Mouse (Mus musculus) heart, adult 2 months (tissue): Measurements from ENCODE around the gene Tcf12. TPM values are rescaled to one million over a fixed set of nuclear protein-coding genes. Genes with fewer than 3 reads are reported as not detected.

ENCODE experiments used
- DNase-seq, 2 experiments: peaks; one replicate each; pipeline ENCODE4 v3.0.0; 2021
- H3K27ac ChIP-seq: fragments of 200-600 bp; 2 replicates; pipeline ENCODE4 v1.8.1; 2022
- H3K27me3 ChIP-seq: fragments of 200-500 bp; 2 replicates; pipeline ENCODE4 v1.6.1; 2012; ENCODE audit warnings: mild to moderate bottlenecking, low read length, inconsistent platforms, mixed read lengths; ENCODE audit not compliant: control insufficient read depth, insufficient read depth
- H3K36me3 ChIP-seq: fragments of 200-500 bp; 2 replicates; pipeline ENCODE4 v1.6.1; 2012; ENCODE audit warnings: low read length, inconsistent platforms; ENCODE audit not compliant: control insufficient read depth, insufficient read depth
- H3K4me1 ChIP-seq: fragments of 200-500 bp; 2 replicates; pipeline ENCODE4 v1.6.1; 2011; ENCODE audit warnings: low read length; ENCODE audit not compliant: control insufficient read depth, insufficient read depth
- H3K4me3 ChIP-seq: fragments of 200-600 bp; 2 replicates; pipeline ENCODE4 v1.8.1; 2022
- H3K79me2 ChIP-seq: fragments of 200-500 bp; replicated peaks from 2 replicates; pipeline ENCODE4 v1.6.1; 2012; ENCODE audit warnings: mild to moderate bottlenecking, inconsistent platforms, low read length, moderate library complexity, mixed read lengths; ENCODE audit not compliant: control insufficient read depth, insufficient read depth
- H3K9ac ChIP-seq: fragments of 200-500 bp; 2 replicates; pipeline ENCODE4 v1.6.1; 2012; ENCODE audit warnings: low read depth, mild to moderate bottlenecking, control low read depth, inconsistent platforms, low read length, mixed read lengths
- CTCF ChIP-seq: fragments of 200-600 bp; IDR thresholded peaks from 2 replicates; pipeline ENCODE4 v1.8.1; 2022; ENCODE audit warnings: antibody characterized with exemption, mild to moderate bottlenecking, moderate library complexity
- EP300 ChIP-seq: fragments of 200-500 bp; IDR thresholded peaks from 2 replicates; pipeline ENCODE4 v1.6.1; 2011; ENCODE audit warnings: low read depth, low read length, control low read depth; ENCODE audit not compliant: insufficient read depth
- POLR2A ChIP-seq: fragments of 200-500 bp; IDR thresholded peaks from 2 replicates; pipeline ENCODE4 v1.6.1; 2011; ENCODE audit warnings: mild to moderate bottlenecking, low read depth, low read length, control low read depth; ENCODE audit not compliant: insufficient read depth
- WGBS: fragments of 180-500 bp; shearing (Covaris S2); methylation state at CpG from one replicate; pipeline ENCODE4 v1.1.7; 2018; 5-methylcytosine and 5-hydroxymethylcytosine counted together
- intact Hi-C: fragments of 180-260 bp; cut with DNase I; formaldehyde crosslinking; loops from one replicate; pipeline ENCODE4 v1.15.1; 2025
- polyA plus RNA-seq: library from polyadenylated mRNA; depleted of rRNA; stranded (reverse); fragments of >200 nt; gene quantifications from 2 replicates; pipeline ENCODE4 v1.2.3, GENCODE M21; 2012
- total RNA-seq, 2 experiments: library from RNA; stranded (reverse); gene quantifications; 2 replicates each; pipeline ENCODE4 v1.2.3; 2021

Tcf12 gene
- total and polyA plus RNA-seq, 3 experiments, result 29.7 to 38.0 (median 33.9) TPM

GRCm38 (mm10) chr9:71830994-71831393, 280.7 kb downstream of the Tcf12 start:
- TF ChIP-seq CTCF, result no peak
- TF ChIP-seq POLR2A, result no peak
- no peak for TF ChIP-seq EP300
- no peak overlapping the region for H3K27ac ChIP-seq
- H3K36me3 ChIP-seq, result no peaks in the 10 kb centered on the region
- no peak for DNase-seq
- H3K79me2 ChIP-seq, result no peaks in the 10 kb centered on the region
- 85% methylated on average over 4 of the region's 4 CpGs for WGBS
- H3K4me1 ChIP-seq, result peaks cover 6% of the 10 kb centered on the region
- H3K27me3 ChIP-seq, result no peaks in the 10 kb centered on the region
- intact Hi-C loops, result loop anchor here (1.0 to 5.0 kb wide), 4 partner anchors 126 to 577 kb away; partner anchors contain the start of gene Tcf12
- H3K9ac ChIP-seq, result no peak overlapping the region
- no peak overlapping the region for H3K4me3 ChIP-seq

- 85% methylated on average over 5 of the region's 5 CpGs for WGBS
- Histone ChIP-seq H3K4me3 (no peak overlapping the region), H3K4me1 (peaks cover 7% of the 10 kb centered on the region), H3K36me3 (no peaks in the 10 kb centered on the region), H3K27me3 (no peaks in the 10 kb centered on the region), H3K79me2 (no peaks in the 10 kb centered on the region), H3K27ac (no peak overlapping the region), H3K9ac (no peak overlapping the region)
- intact Hi-C loops, result loop anchor here (5.0 kb wide), 2 partner anchors 127 to 282 kb away; partner anchors contain the start of gene Tcf12
- TF ChIP-seq EP300 (no peak), POLR2A (no peak), CTCF (no peak)
- no peak for DNase-seq
Observed at GRCm38 (mm10) chr9:71830365-71830764, 281.3 kb downstream of the Tcf12 start.

GRCm38 (mm10) chr9:71829753-71830152, 281.9 kb downstream of the Tcf12 start:
- Histone ChIP-seq H3K36me3 (no peaks in the 10 kb centered on the region), H3K4me1 (peaks cover 7% of the 10 kb centered on the region), H3K4me3 (no peak overlapping the region), H3K27me3 (no peaks in the 10 kb centered on the region), H3K27ac (no peak overlapping the region), H3K9ac (no peak overlapping the region), H3K79me2 (no peaks in the 10 kb centered on the region)
- 84% methylated on average over 3 of the region's 3 CpGs for WGBS
- no peak for DNase-seq
- TF ChIP-seq POLR2A, result no peak
- no peak for TF ChIP-seq EP300
- TF ChIP-seq CTCF, result no peak
- intact Hi-C loops, result loop anchor here (5.0 kb wide), 2 partner anchors 128 to 283 kb away; partner anchors contain the start of gene Tcf12

- H3K9ac ChIP-seq, result no peak overlapping the region
- peaks cover 7% of the 10 kb centered on the region for H3K4me1 ChIP-seq
- H3K4me3 ChIP-seq, result no peak overlapping the region
- no peaks in the 10 kb centered on the region for H3K79me2 ChIP-seq
- no peaks in the 10 kb centered on the region for H3K36me3 ChIP-seq
- 61% methylated on average over 6 of the region's 6 CpGs for WGBS
- no peaks in the 10 kb centered on the region for H3K27me3 ChIP-seq
- intact Hi-C loops, result no loop called here
- no peak overlapping the region for H3K27ac ChIP-seq
- no peak for DNase-seq
- TF ChIP-seq EP300, result no peak
- no peak for TF ChIP-seq CTCF
- no peak for TF ChIP-seq POLR2A
Observed at GRCm38 (mm10) chr9:71829137-71829536, 282.5 kb downstream of the Tcf12 start.

- no peak overlapping the region for H3K9ac ChIP-seq
- no peaks in the 10 kb centered on the region for H3K27me3 ChIP-seq
- intact Hi-C loops, result no loop called here
- no peak overlapping the region for H3K4me3 ChIP-seq
- TF ChIP-seq CTCF (no peak), POLR2A (no peak), EP300 (no peak)
- no peak overlapping the region for H3K27ac ChIP-seq
- peaks cover 7% of the 10 kb centered on the region for H3K4me1 ChIP-seq
- WGBS, result 88% methylated on average over 5 of the region's 5 CpGs
- no peaks in the 10 kb centered on the region for H3K79me2 ChIP-seq
- H3K36me3 ChIP-seq, result no peaks in the 10 kb centered on the region
- no peak for DNase-seq
Observed at GRCm38 (mm10) chr9:71827371-71827770, 284.3 kb downstream of the Tcf12 start.

GRCm38 (mm10) chr9:71826040-71826525, 285.6 kb downstream of the Tcf12 start:
- intact Hi-C loops, result no loop called here
- H3K36me3 ChIP-seq, result no peaks in the 10 kb centered on the region
- no peaks in the 10 kb centered on the region for H3K27me3 ChIP-seq
- 20% methylated on average over 12 of the region's 12 CpGs for WGBS
- no peak overlapping the region for H3K4me3 ChIP-seq
- H3K79me2 ChIP-seq, result no peaks in the 10 kb centered on the region
- H3K9ac ChIP-seq, result 0 out of 2 replicates have a peak overlapping the region, but pooled peaks have one; percentile 11
- peaks cover 6% of the 10 kb centered on the region for H3K4me1 ChIP-seq
- peak; percentile 65 to 83 for DNase-seq
- TF ChIP-seq EP300, result peak; percentile 85
- TF ChIP-seq CTCF, result no peak
- TF ChIP-seq POLR2A, result 0 out of 2 replicates have a peak, but pooled peaks have one; percentile 15
- H3K27ac ChIP-seq, result peak overlapping the region; percentile 82
